Mouse (Mus musculus) layer of hippocampus, postnatal 10 days (tissue): ENCODE results near the gene Mrpl43. TPM values are rescaled to one million over a fixed set of nuclear protein-coding genes. Genes with fewer than 3 reads are reported as not detected.

Source experiments
- DNase-seq, 2 experiments: peaks; one replicate each; pipeline ENCODE4 v3.0.0; 2021; ENCODE audit warnings: low spot score in 2 of 2
- total RNA-seq, 2 experiments: library from RNA; stranded (reverse); gene quantifications; 2 replicates each; pipeline ENCODE4 v1.2.3; 2021

Mrpl43 gene
- total RNA-seq, 2 experiments from 2014 or later: 45.3 to 48.9 TPM

GRCm38 (mm10) chr19:44983366-44983765, 22.9 kb downstream of the Mrpl43 start:
- no peak for DNase-seq

GRCm38 (mm10) chr19:44982477-44983115, 23.6 kb downstream of the Mrpl43 start:
- no peak for DNase-seq

- DNase-seq: no peak
These were observed 25.5 kb downstream of the Mrpl43 start for GRCm38 (mm10) chr19:44980787-44981186.

GRCm38 (mm10) chr19:44977148-44977547, 29.1 kb downstream of the Mrpl43 start:
- no peak for DNase-seq

GRCm38 (mm10) chr19:44976636-44977035, 29.6 kb downstream of the Mrpl43 start:
- no peak for DNase-seq

GRCm38 (mm10) chr19:44968329-44968728, 37.9 kb downstream of the Mrpl43 start:
- DNase-seq: no peak

GRCm38 (mm10) chr19:44965978-44966377, 40.3 kb downstream of the Mrpl43 start:
- no peak for DNase-seq

- no peak for DNase-seq
These were observed 46.6 kb downstream of the Mrpl43 start for GRCm38 (mm10) chr19:44959633-44960032.

Other genes starting within 250 kb of the Mrpl43 start
- 10 to 100 TPM; 32.4 to 35.3 TPM for gene Slf2, start 75.3 kb downstream of the Mrpl43 start, total RNA-seq
- gene Sema4g, start 17.3 kb downstream of the Mrpl43 start, total RNA-seq: 10 to 100 TPM; 61.8 to 69.2 TPM
- 10 to 100 TPM; 14.1 to 15.1 TPM for gene Twnk, start 779 bp downstream of the Mrpl43 start, total RNA-seq
- 10 to 100 TPM; 21.3 to 23.2 TPM for gene Lzts2, start 8.0 kb upstream of the Mrpl43 start, total RNA-seq
- 1 to 10 TPM; 3.2 to 3.3 TPM for gene Pdzd7, start 39.3 kb upstream of the Mrpl43 start, total RNA-seq
- gene Sfxn3, start 41.1 kb upstream of the Mrpl43 start, total RNA-seq: 100 to 1,000 TPM; 103 to 124 TPM
- 1 to 10 TPM; 1.8 to 2.1 TPM for gene Kazald1, start 68.8 kb upstream of the Mrpl43 start, total RNA-seq
- not detected for gene Tlx1, start 144.2 kb upstream of the Mrpl43 start, total RNA-seq
- not detected for gene Lbx1, start 229.4 kb upstream of the Mrpl43 start, total RNA-seq